Mouse (Mus musculus): Measurements from ENCODE around the gene Fzd2. TPM values are rescaled to one million over a fixed set of nuclear protein-coding genes. Genes with fewer than 3 reads are reported as not detected.
"Not testable (repeated sequence)": the region's sequence is repeated elsewhere in the genome, so short reads cannot be mapped to it uniquely, and the experiment has no call there.

The Fzd2 gene
- polyA plus RNA-seq, 1 experiment from 2014 or later = 47.6 TPM

DNA sequence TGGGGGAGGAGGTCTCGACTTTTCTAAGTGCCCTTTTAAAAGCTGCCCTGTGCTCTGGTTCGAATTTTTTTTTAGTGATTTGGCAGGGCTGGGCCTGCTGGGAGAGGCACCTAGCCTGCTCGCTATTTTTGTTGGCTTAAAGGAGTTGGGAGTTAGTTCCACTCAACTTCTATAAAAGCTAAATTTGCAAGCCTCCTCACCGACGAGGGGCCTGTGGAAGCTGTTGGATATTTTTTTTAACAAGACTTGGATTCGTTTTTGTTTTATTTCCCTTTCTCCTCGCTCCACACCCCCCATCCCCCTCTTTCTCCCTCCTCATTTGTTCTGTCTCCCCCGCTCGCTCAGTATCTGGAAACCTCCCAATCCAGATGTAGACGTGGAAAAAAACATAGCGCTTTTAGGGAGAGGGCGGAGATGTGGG, 2.6 kb downstream of the Fzd2 start:
- H3K27ac ChIP-seq (replicated peaks) = peak overlapping the region; percentile 99
- no peaks in the 10 kb centered on the region for H3K9me3 ChIP-seq (replicated peaks)
- H3K4me1 ChIP-seq = peaks cover 44% of the 10 kb centered on the region
- H3K4me2 ChIP-seq (replicated peaks) = peak overlapping the region; percentile 72
- no peaks in the 10 kb centered on the region for H3K27me3 ChIP-seq
- peak overlapping the region; percentile 87 for H3K4me3 ChIP-seq (replicated peaks)
- H3K9ac ChIP-seq = peak overlapping the region; percentile 54; the same call in 1 of the 2 replicates
- no peaks in the 10 kb centered on the region for H3K36me3 ChIP-seq
- WGBS = 1% methylated on average over 12 of the region's 12 CpGs
- no peak for ATAC-seq (ENCODE audit: insufficient number of reproducible peaks, low FRiP score, low TSS enrichment, low read depth)

DNA sequence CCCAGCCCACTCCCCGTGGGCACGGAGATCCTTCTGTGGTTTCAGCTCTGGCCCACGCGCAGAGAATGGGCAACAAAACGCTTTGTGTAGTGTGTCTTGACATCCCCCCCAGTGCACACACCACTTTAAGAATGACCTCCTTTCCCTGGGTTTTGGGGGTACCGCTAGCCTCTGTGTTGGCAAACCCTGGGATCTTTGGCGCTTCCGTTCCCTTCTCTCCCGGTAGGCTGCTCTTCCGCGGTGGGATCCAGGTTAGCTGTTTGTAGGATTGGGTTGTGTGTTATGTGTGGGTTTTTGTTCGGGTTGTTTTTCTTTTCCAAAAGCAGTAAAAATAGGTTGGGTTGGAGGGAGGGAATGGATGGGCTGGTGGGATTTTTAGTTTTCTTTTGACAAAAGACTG, 3.0 kb downstream of the Fzd2 start:
- Histone ChIP-seq H3K4me2 (replicated peaks) (peak overlapping the region; percentile 72), H3K27ac (replicated peaks) (peak overlapping the region; percentile 99), H3K4me1 (peaks cover 44% of the 10 kb centered on the region), H3K9ac (peak overlapping the region; percentile 54; the same call in 1 of the 2 replicates), H3K4me3 (replicated peaks) (peak overlapping the region; percentile 87)
- not testable (repeated sequence) for ATAC-seq (ENCODE audit: insufficient number of reproducible peaks, low FRiP score, low TSS enrichment, low read depth); H3K36me3 ChIP-seq; H3K27me3 ChIP-seq; H3K9me3 ChIP-seq (replicated peaks)
- 1% methylated on average over 12 of the region's 12 CpGs for WGBS

DNA sequence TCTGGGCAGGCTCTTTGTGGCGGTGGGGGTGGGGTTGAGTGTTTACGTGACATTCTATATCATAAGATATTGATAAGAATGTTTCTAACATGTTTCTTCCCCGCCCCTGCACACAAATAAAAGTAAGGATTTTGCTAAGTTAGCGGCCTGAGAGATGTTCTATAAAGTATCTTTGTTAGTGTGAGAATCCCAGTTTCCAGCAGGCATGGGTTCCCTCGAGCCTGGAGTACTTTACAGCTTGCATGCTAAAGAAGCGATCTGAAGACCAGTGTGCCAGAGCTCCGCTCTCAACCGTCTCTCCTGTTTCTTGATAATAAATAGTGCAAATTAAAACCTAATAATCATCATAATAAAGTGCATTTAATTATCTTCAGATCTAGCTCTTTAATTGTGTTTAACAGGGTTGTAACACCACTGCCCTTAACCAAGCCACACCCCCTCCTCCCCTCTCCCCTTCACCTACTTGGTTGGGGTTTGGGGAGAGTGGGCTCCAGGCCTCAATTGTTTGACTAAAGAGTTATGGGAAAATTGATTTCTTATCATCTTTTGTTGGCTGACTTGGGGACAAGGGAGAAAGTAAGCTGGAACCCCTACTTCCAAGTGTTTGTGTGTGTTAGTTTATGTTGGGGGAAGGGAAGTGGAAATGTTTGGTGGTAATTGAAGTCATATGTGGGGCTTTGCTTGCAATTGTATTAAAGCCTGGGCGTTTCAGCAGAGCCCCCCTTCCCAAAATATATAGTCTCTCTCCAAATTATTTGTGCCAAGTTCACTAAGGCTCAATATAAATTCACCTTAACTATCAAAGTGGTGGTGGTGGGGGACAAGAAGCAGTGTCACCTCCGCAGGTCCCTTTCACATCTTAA, 3.7 kb downstream of the Fzd2 start:
- 8% methylated on average over 10 of the region's 10 CpGs for WGBS
- Histone ChIP-seq H3K9ac (peak overlapping the region; percentile 23), H3K4me2 (replicated peaks) (peak overlapping the region; percentile 72), H3K9me3 (replicated peaks) (no peaks in the 10 kb centered on the region), H3K4me1 (peaks cover 41% of the 10 kb centered on the region), H3K27ac (replicated peaks) (peak overlapping the region; percentile 99), H3K36me3 (no peaks in the 10 kb centered on the region), H3K27me3 (no peaks in the 10 kb centered on the region), H3K4me3 (replicated peaks) (peak overlapping the region; percentile 87)
- ATAC-seq (ENCODE audit: insufficient number of reproducible peaks, low FRiP score, low TSS enrichment, low read depth) = no peak

- H3K4me3 ChIP-seq (replicated peaks) = peak overlapping the region; percentile 87
- H3K36me3 ChIP-seq = no peaks in the 10 kb centered on the region
- ATAC-seq (ENCODE audit: insufficient number of reproducible peaks, low FRiP score, low TSS enrichment, low read depth) = no peak
- no peaks in the 10 kb centered on the region for H3K27me3 ChIP-seq
- peak overlapping the region; percentile 99 for H3K27ac ChIP-seq (replicated peaks)
- peak overlapping the region; percentile 72 for H3K4me2 ChIP-seq (replicated peaks)
- no peaks in the 10 kb centered on the region for H3K9me3 ChIP-seq (replicated peaks)
- no peak overlapping the region; the same call in 1 of the 2 replicates for H3K9ac ChIP-seq
- H3K4me1 ChIP-seq = peaks cover 39% of the 10 kb centered on the region
- WGBS = 23% methylated on average over 4 of the region's 4 CpGs
Observed at GRCm38 (mm10) chr11:102608691-102609090, 4.5 kb downstream of the Fzd2 start.

GRCm38 (mm10) chr11:102609483-102609882, 5.3 kb downstream of the Fzd2 start:
- peak overlapping the region; percentile 72 for H3K4me2 ChIP-seq (replicated peaks)
- no peaks in the 10 kb centered on the region for H3K36me3 ChIP-seq
- H3K27ac ChIP-seq (replicated peaks) = peak overlapping the region; percentile 99
- no peak overlapping the region; the same call in 1 of the 2 replicates for H3K4me3 ChIP-seq (replicated peaks)
- H3K4me1 ChIP-seq = peaks cover 39% of the 10 kb centered on the region
- H3K9ac ChIP-seq = no peak overlapping the region
- 46% methylated on average over 8 of the region's 8 CpGs for WGBS
- no peak for ATAC-seq (ENCODE audit: insufficient number of reproducible peaks, low FRiP score, low TSS enrichment, low read depth)
- H3K9me3 ChIP-seq (replicated peaks) = no peaks in the 10 kb centered on the region
- no peaks in the 10 kb centered on the region for H3K27me3 ChIP-seq

GRCm38 (mm10) chr11:102610260-102610659, 6.1 kb downstream of the Fzd2 start:
- peaks cover 39% of the 10 kb centered on the region for H3K4me1 ChIP-seq
- peak overlapping the region; percentile 99 for H3K27ac ChIP-seq (replicated peaks)
- no peaks in the 10 kb centered on the region for H3K27me3 ChIP-seq
- H3K4me3 ChIP-seq (replicated peaks) = no peak overlapping the region
- no peak for ATAC-seq (ENCODE audit: insufficient number of reproducible peaks, low FRiP score, low TSS enrichment, low read depth)
- H3K4me2 ChIP-seq (replicated peaks) = 0 out of 2 replicates have a peak overlapping the region, but pooled peaks have one; percentile 8
- H3K36me3 ChIP-seq = no peaks in the 10 kb centered on the region
- H3K9me3 ChIP-seq (replicated peaks) = no peaks in the 10 kb centered on the region
- H3K9ac ChIP-seq = no peak overlapping the region
- WGBS = 23% methylated on average over 4 of the region's 4 CpGs

DNA sequence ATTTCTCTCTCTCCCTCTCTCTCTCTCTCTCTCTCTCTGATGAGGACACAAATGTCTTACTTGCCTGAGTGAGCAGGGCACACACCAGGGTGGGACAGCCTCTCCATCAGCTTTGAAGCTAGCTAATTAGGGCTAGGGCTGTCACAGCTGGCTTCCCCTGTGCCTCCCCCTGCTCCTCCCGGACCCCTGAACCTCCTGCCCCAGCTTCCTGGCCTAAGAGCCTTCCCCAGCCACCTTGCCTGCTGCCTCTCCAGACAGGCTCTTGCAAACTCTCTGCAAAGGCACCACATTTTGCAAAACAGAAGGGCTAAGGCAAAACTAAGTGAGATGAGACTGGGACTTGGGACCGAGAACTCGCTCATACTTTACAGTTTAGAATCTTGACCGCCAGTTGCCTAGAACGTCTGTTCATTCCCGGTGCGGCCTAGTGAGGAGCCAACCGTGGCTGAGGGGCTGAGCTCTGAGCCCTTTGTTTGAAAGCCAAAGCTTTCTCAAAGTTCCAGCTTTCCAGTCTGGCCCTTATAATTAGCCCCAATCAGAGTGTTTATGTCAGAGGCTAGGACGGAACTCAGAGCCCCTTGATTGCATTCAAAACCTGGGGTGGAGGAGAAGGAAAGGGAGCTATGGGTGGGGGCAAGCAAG, 6.6 kb downstream of the Fzd2 start:
- Histone ChIP-seq H3K36me3 (no peaks in the 10 kb centered on the region), H3K27me3 (no peaks in the 10 kb centered on the region), H3K4me1 (peaks cover 39% of the 10 kb centered on the region), H3K27ac (replicated peaks) (peak overlapping the region; percentile 99), H3K9me3 (replicated peaks) (no peaks in the 10 kb centered on the region), H3K4me2 (replicated peaks) (0 out of 2 replicates have a peak overlapping the region, but pooled peaks have one; percentile 8), H3K9ac (no peak overlapping the region), H3K4me3 (replicated peaks) (no peak overlapping the region)
- 0 out of 2 replicates have a peak, but pooled peaks have one; percentile 48 for ATAC-seq (ENCODE audit: insufficient number of reproducible peaks, low FRiP score, low TSS enrichment, low read depth)
- 16% methylated on average over 9 of the region's 9 CpGs for WGBS

DNA sequence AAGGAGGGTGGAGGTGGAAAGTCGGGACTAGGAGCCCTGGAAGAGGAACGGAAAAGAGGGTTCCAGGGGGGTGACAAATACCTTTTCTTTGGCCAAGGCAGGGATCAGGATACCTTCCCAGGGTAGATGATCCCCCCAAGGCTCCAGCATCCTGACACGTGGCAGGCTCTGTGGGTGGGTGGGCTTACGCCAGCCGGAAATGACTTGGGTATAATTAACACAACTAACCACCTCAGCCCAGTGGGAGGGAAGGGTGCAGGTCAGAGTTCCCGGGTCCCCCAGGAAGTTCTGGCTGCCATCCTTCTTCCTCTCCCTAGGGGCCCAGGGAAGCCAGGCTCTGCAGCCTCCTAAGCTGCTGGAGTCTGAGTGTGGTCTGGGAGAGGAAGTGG, 7.1 kb downstream of the Fzd2 start:
- H3K27ac ChIP-seq (replicated peaks) = peak overlapping the region; percentile 99
- H3K4me3 ChIP-seq (replicated peaks) = no peak overlapping the region
- no peaks in the 10 kb centered on the region for H3K9me3 ChIP-seq (replicated peaks)
- H3K36me3 ChIP-seq = no peaks in the 10 kb centered on the region
- H3K9ac ChIP-seq = no peak overlapping the region
- 15% methylated on average over 6 of the region's 6 CpGs for WGBS
- H3K4me2 ChIP-seq (replicated peaks) = 0 out of 2 replicates have a peak overlapping the region, but pooled peaks have one; percentile 8
- no peak for ATAC-seq (ENCODE audit: insufficient number of reproducible peaks, low FRiP score, low TSS enrichment, low read depth)
- no peaks in the 10 kb centered on the region for H3K27me3 ChIP-seq
- H3K4me1 ChIP-seq = peaks cover 39% of the 10 kb centered on the region

GRCm38 (mm10) chr11:102619449-102619848, 15.3 kb downstream of the Fzd2 start:
- peaks cover 13% of the 10 kb centered on the region for H3K4me1 ChIP-seq
- no peak overlapping the region for H3K4me2 ChIP-seq (replicated peaks)
- no peak overlapping the region for H3K9ac ChIP-seq
- no peak overlapping the region for H3K4me3 ChIP-seq (replicated peaks)
- no peak for ATAC-seq (ENCODE audit: insufficient number of reproducible peaks, low FRiP score, low TSS enrichment, low read depth)
- 0 out of 2 replicates have a peak, but pooled peaks cover 4% of the 10 kb centered on the region for H3K9me3 ChIP-seq (replicated peaks)
- H3K36me3 ChIP-seq = no peaks in the 10 kb centered on the region
- no peak overlapping the region for H3K27ac ChIP-seq (replicated peaks)
- WGBS = 68% methylated on average over 2 of the region's 2 CpGs
- H3K27me3 ChIP-seq = no peaks in the 10 kb centered on the region

DNA sequence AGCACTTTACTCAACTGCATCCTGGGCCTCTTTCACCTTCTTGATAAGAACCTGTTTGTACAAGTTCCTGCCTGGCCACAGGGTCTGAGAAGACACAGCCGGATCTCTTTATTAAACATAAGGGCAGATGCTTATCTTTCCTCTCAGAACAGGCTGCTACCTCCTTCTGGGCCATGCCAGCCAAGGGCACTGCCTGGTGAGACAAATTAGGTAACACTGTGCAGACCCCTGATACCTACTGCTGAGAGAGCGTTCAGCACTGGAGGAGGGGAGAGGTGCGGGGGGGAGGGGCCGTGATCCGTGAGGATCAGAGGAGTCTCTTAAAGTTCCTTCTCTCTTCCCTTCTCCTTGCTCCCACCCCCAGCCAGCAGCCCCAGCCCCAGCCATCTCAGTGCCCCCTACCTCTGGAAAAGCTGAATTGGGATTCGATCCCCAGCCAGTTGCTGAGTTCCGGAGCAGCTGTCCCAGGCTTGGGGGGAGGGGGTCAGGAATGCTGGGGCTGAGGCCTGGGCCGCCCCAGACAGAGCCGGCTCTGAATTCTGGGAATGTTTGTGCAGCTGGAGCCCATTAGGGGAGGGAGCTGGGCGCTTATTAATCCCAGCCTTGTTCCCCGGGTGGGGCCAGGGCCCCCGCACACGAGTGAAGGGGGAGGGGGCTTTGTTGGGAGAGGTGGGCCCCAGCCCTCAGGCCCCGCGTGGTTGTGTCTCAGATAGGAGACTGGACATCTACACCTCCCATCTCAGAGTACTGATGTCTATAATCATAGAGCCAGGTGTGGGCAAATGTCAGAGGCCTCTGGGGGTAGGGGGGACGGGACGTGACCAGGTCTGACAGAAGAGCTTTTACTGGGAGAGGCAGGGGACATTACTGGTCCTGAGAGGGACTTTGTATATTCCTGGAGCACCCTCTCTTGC, 19.9 kb downstream of the Fzd2 start:
- H3K4me3 ChIP-seq (replicated peaks) = peak overlapping the region; percentile 26
- H3K9me3 ChIP-seq (replicated peaks) = 0 out of 2 replicates have a peak, but pooled peaks cover 3% of the 10 kb centered on the region
- H3K27ac ChIP-seq (replicated peaks) = peak overlapping the region; percentile 94
- H3K4me2 ChIP-seq (replicated peaks) = peak overlapping the region; percentile 30
- H3K4me1 ChIP-seq = peaks cover 32% of the 10 kb centered on the region
- 4% methylated on average over 17 of the region's 17 CpGs for WGBS
- ATAC-seq (ENCODE audit: insufficient number of reproducible peaks, low FRiP score, low TSS enrichment, low read depth) = peak; percentile 92
- H3K9ac ChIP-seq = no peak overlapping the region
- H3K27me3 ChIP-seq = no peaks in the 10 kb centered on the region
- no peaks in the 10 kb centered on the region for H3K36me3 ChIP-seq

All from embryonic facial prominence, embryonic 15.5 days (tissue).